Mouse (Mus musculus) thymus, adult 2 months (tissue): ENCODE measurements around the gene Kirrel3.

Source experiments
- CTCF ChIP-seq: fragments of 200-500 bp; IDR thresholded peaks from 2 replicates; pipeline ENCODE4 v1.5.1; 2012; ENCODE audit warnings: mild to moderate bottlenecking, control low read depth, low read length, moderate library complexity, borderline replicate concordance; ENCODE audit not compliant: control insufficient read depth, poor library complexity, insufficient read depth; ENCODE audit errors: extremely low read depth
- POLR2A ChIP-seq: fragments of 200-500 bp; IDR thresholded peaks from 2 replicates; pipeline ENCODE4 v1.6.1; 2012; ENCODE audit warnings: mild to moderate bottlenecking, low read length, control low read depth, moderate library complexity; ENCODE audit not compliant: control insufficient read depth, poor library complexity, insufficient read depth; ENCODE audit errors: extremely low read depth

GRCm38 (mm10) chr9:35030823-35031222 lies 545.1 kb downstream of the Kirrel3 start:
- TF ChIP-seq CTCF (no peak), POLR2A (no peak)
